Mouse (Mus musculus) CH12.LX (cell line): ENCODE results near the gene Mapre1. TPM values are rescaled to one million over a fixed set of nuclear protein-coding genes. Genes with fewer than 3 reads are reported as not detected.

Experiments used
- DNase-seq: peaks from one replicate; pipeline ENCODE4 v3.0.0-alpha.2; 2013; ENCODE audit errors: extremely low read depth
- H3K27ac ChIP-seq: 2 replicates; pipeline ENCODE4 v1.5.1; 2012; ENCODE audit warnings: low read depth, mild to moderate bottlenecking, control low read depth, moderate library complexity; ENCODE audit not compliant: insufficient read depth
- H3K27me3 ChIP-seq: replicated peaks from 2 replicates; pipeline ENCODE3; 2012; ENCODE audit warnings: inconsistent platforms
- H3K36me3 ChIP-seq, 2 experiments: replicated peaks in 1 of 2; 2 replicates each; pipeline versions ENCODE3 to v1.6.1; 2012; ENCODE audit warnings: inconsistent platforms in 1 of 2, low read length in 1 of 2, mild to moderate bottlenecking in 1 of 2, mixed read lengths in 1 of 2, moderate library complexity in 1 of 2; ENCODE audit not compliant: control insufficient read depth in 1 of 2, insufficient read depth in 1 of 2
- H3K4me1 ChIP-seq, 2 experiments: 2 replicates each; pipeline ENCODE4 v1.6.1; 2012; ENCODE audit warnings: inconsistent platforms in 1 of 2, moderate library complexity in 1 of 2; ENCODE audit not compliant: insufficient read depth in 2 of 2, control insufficient read depth in 1 of 2
- H3K4me2 ChIP-seq: 2 replicates; pipeline ENCODE4 v1.6.1; 2012; ENCODE audit warnings: low read depth, mild to moderate bottlenecking, control low read depth; ENCODE audit not compliant: poor library complexity, insufficient read depth, severe bottlenecking
- H3K4me3 ChIP-seq, 3 experiments: fragments of 150-350 bp in 1 of 3; sonication (generic) in 1 of 3; replicated peaks in 1 of 3; 2 replicates each; pipeline versions ENCODE3 to v1.5.1; 2011 to 2012; ENCODE audit warnings: low read depth in 2 of 3, low read length in 2 of 3, mild to moderate bottlenecking in 2 of 3, moderate library complexity in 2 of 3, control low read depth in 1 of 3, improper control_type of control experiment in 1 of 3, inconsistent platforms in 1 of 3, mixed read lengths in 1 of 3; ENCODE audit not compliant: poor library complexity in 1 of 3
- H3K79me2 ChIP-seq: replicated peaks from 2 replicates; pipeline ENCODE4 v1.6.1; 2012; ENCODE audit warnings: mild to moderate bottlenecking, moderate library complexity; ENCODE audit not compliant: control insufficient read depth, poor library complexity, insufficient read depth, severe bottlenecking; ENCODE audit errors: extremely low read depth
- H3K9ac ChIP-seq: 2 replicates; pipeline ENCODE4 v1.6.1; 2012; ENCODE audit warnings: low read depth, mild to moderate bottlenecking, control low read depth, moderate library complexity; ENCODE audit not compliant: insufficient read depth
- H3K9me3 ChIP-seq: replicated peaks from 2 replicates; pipeline ENCODE3; 2012; ENCODE audit warnings: low read length, inconsistent platforms, mixed read lengths
- BHLHE40 ChIP-seq: IDR thresholded peaks from 2 replicates; pipeline ENCODE4 v1.6.1; 2011; ENCODE audit warnings: mild to moderate bottlenecking, low read depth, low read length, improper control_type of control experiment
- CHD1 ChIP-seq: IDR thresholded peaks from 2 replicates; pipeline ENCODE4 v1.6.1; 2012; ENCODE audit warnings: low read depth, low read length, improper control_type of control experiment, inconsistent platforms
- EP300 ChIP-seq: IDR thresholded peaks from 2 replicates; pipeline ENCODE4 v1.6.1; 2011; ENCODE audit warnings: low read length, improper control_type of control experiment
- ETS1 ChIP-seq: conservative IDR thresholded peaks from 2 replicates; pipeline ENCODE4 v1.6.1; 2012; ENCODE audit warnings: low read depth, mild to moderate bottlenecking, inconsistent platforms, low read length, improper control_type of control experiment, moderate library complexity
- IRF4 ChIP-seq: IDR thresholded peaks from 2 replicates; pipeline ENCODE4 v1.6.1; 2014; ENCODE audit warnings: low read depth, mild to moderate bottlenecking, inconsistent platforms, low read length, improper control_type of control experiment
- JUND ChIP-seq: conservative IDR thresholded peaks from 2 replicates; pipeline ENCODE4 v1.6.1; 2011; ENCODE audit warnings: low read depth, low read length, improper control_type of control experiment
- MAFK ChIP-seq: IDR thresholded peaks from 2 replicates; pipeline ENCODE4 v1.6.1; 2011; ENCODE audit warnings: low read length, improper control_type of control experiment; ENCODE audit not compliant: insufficient replicate concordance
- MEF2A ChIP-seq: IDR thresholded peaks from 2 replicates; pipeline ENCODE4 v1.6.1; 2014; ENCODE audit warnings: low read depth, mild to moderate bottlenecking, inconsistent platforms, low read length, improper control_type of control experiment, borderline replicate concordance
- MXI1 ChIP-seq: IDR thresholded peaks from 2 replicates; pipeline ENCODE4 v1.6.1; 2011; ENCODE audit warnings: mild to moderate bottlenecking, low read depth, low read length, improper control_type of control experiment
- NRF1 ChIP-seq: IDR thresholded peaks from 2 replicates; pipeline ENCODE4 v1.6.1; 2014; ENCODE audit warnings: low read depth, mild to moderate bottlenecking, inconsistent platforms, low read length, improper control_type of control experiment, moderate library complexity
- POLR2AphosphoS2 ChIP-seq: IDR thresholded peaks from 2 replicates; pipeline ENCODE4 v1.6.1; 2011; ENCODE audit warnings: low read depth, low read length, improper control_type of control experiment
- SMC3 ChIP-seq: IDR thresholded peaks from 2 replicates; pipeline ENCODE4 v1.6.1; 2011; ENCODE audit warnings: low read depth, low read length, improper control_type of control experiment
- TBP ChIP-seq: conservative IDR thresholded peaks from 2 replicates; pipeline ENCODE4 v1.6.1; 2011; ENCODE audit warnings: low read depth, low read length, improper control_type of control experiment
- UBTF ChIP-seq: IDR thresholded peaks from 2 replicates; pipeline ENCODE4 v1.6.1; 2012; ENCODE audit warnings: low read depth, mild to moderate bottlenecking, inconsistent platforms, low read length, improper control_type of control experiment, moderate library complexity
- USF1 ChIP-seq: IDR thresholded peaks from 2 replicates; pipeline ENCODE4 v1.6.1; 2014; ENCODE audit warnings: low read depth, mild to moderate bottlenecking, inconsistent platforms, low read length, improper control_type of control experiment
- USF2 ChIP-seq: conservative IDR thresholded peaks from 2 replicates; pipeline ENCODE4 v1.6.1; 2011; ENCODE audit warnings: low read depth, low read length, improper control_type of control experiment
- ZC3H11A ChIP-seq: IDR thresholded peaks from 2 replicates; pipeline ENCODE4 v1.6.1; 2012; ENCODE audit warnings: low read depth, mild to moderate bottlenecking, inconsistent platforms, low read length, improper control_type of control experiment
- ZKSCAN1 ChIP-seq: IDR thresholded peaks from 2 replicates; pipeline ENCODE4 v1.6.1; 2012; ENCODE audit warnings: low read depth, inconsistent platforms, low read length, improper control_type of control experiment, borderline replicate concordance
- ZMIZ1 ChIP-seq: IDR thresholded peaks from 2 replicates; pipeline ENCODE4 v1.6.1; 2012; ENCODE audit warnings: low read depth, mild to moderate bottlenecking, inconsistent platforms, low read length, improper control_type of control experiment
- dilution Hi-C: fragments of 300-500 bp; cut with MboI; formaldehyde crosslinking; loops from 2 replicates; pipeline ENCODE4 v1.14.3; 2020; ENCODE audit warnings: low sequenced_read_pairs; ENCODE audit not compliant: extremely low pct_unique_long_range_greater_than_20kb, extremely low pct_ligation_motif_present
- in situ Hi-C: fragments of 300-500 bp; cut with MboI; formaldehyde crosslinking; loops from 3 replicates; pipeline ENCODE4 v1.14.3; 2019; ENCODE audit warnings: low sequenced_read_pairs, low pct_ligation_motif_present, low pct_unique_long_range_greater_than_20kb, mixed read lengths
- polyA plus RNA-seq: library from polyadenylated mRNA; unstranded; fragments of >175 nt; gene quantifications from 2 replicates; pipeline ENCODE4 v1.2.1, GENCODE M21; 2012; ENCODE audit warnings: low read depth; ENCODE audit not compliant: insufficient read length
- total RNA-seq, 2 experiments: library from RNA; depleted of rRNA; stranded (reverse); fragments of 300-350 nt in 1 of 2; fragments of >200 nt in 1 of 2; gene quantifications; 2 replicates each; pipeline ENCODE4 v1.2.3; 2012 to 2014

Mapre1 gene
- total and polyA plus RNA-seq, 3 experiments = 30.8 to 136 (median 134) TPM

GRCm38 (mm10) chr2:153767484-153767883 is 26.4 kb downstream of the Mapre1 start:
- H3K9me3 ChIP-seq = no peaks in the 10 kb centered on the region
- no peaks in the 10 kb centered on the region for H3K27me3 ChIP-seq
- in situ Hi-C loops = no loop called here
- H3K9ac ChIP-seq = no peak overlapping the region
- H3K4me2 ChIP-seq = no peak overlapping the region
- DNase-seq = no peak
- peaks cover 25 to 78% of the 10 kb centered on the region in 2 experiments for H3K36me3 ChIP-seq
- TF ChIP-seq ZC3H11A = no peak
- no peak for TF ChIP-seq POLR2AphosphoS2
- no peak for TF ChIP-seq NRF1
- no peak for TF ChIP-seq MEF2A
- TF ChIP-seq JUND = no peak
- TF ChIP-seq MXI1 = no peak
- TF ChIP-seq UBTF = no peak
- no peak for TF ChIP-seq USF2
- TF ChIP-seq SMC3 = no peak
- no peak for TF ChIP-seq ZKSCAN1
- no peak for TF ChIP-seq BHLHE40
- no peak for TF ChIP-seq CHD1
- TF ChIP-seq USF1 = no peak
- TF ChIP-seq EP300 = no peak
- no peak for TF ChIP-seq IRF4
- no peak for TF ChIP-seq ETS1
- TF ChIP-seq ZMIZ1 = no peak
- no peak for TF ChIP-seq TBP
- no peak for TF ChIP-seq MAFK
- H3K4me1 ChIP-seq = peaks cover under 1 to 20% of the 10 kb centered on the region in 2 experiments; a peak in 3 of 4 replicates
- dilution Hi-C loops = no loop called here
- H3K79me2 ChIP-seq = no peaks in the 10 kb centered on the region; the same call in 1 of the 2 replicates
- no peak overlapping the region for H3K4me3 ChIP-seq
- H3K27ac ChIP-seq = no peak overlapping the region

GRCm38 (mm10) chr2:153768881-153769280 is 27.8 kb downstream of the Mapre1 start:
- Histone ChIP-seq H3K4me3 (no peak overlapping the region), H3K27ac (no peak overlapping the region), H3K9me3 (no peaks in the 10 kb centered on the region), H3K4me1 (peaks cover 0 to 25% of the 10 kb centered on the region in 2 experiments; a peak in 2 of 4 replicates), H3K4me2 (no peak overlapping the region), H3K9ac (no peak overlapping the region), H3K36me3 (peaks cover 23 to 76% of the 10 kb centered on the region in 2 experiments), H3K79me2 (no peaks in the 10 kb centered on the region), H3K27me3 (no peaks in the 10 kb centered on the region)
- dilution Hi-C loops = no loop called here
- no peak for DNase-seq
- TF ChIP-seq CHD1 (no peak), UBTF (no peak)
- in situ Hi-C loops = no loop called here
